Mouse (Mus musculus) cerebellum, postnatal 36 days (tissue): ENCODE results near the gene Crkl.

Source experiments
- DNase-seq, 2 experiments: peaks; one replicate each; pipeline ENCODE4 v3.0.0; 2021 to 2022; ENCODE audit warnings: mixed read lengths in 2 of 2

Gene Crkl

GRCm38 (mm10) chr16:17530640-17531288 is 79.0 kb downstream of the Crkl start, which contains the start of gene Thap7:
Gene Thap7 (minus strand): TSS chr16:17531136.
- DNase-seq: peak; percentile 93 to 97

DNA sequence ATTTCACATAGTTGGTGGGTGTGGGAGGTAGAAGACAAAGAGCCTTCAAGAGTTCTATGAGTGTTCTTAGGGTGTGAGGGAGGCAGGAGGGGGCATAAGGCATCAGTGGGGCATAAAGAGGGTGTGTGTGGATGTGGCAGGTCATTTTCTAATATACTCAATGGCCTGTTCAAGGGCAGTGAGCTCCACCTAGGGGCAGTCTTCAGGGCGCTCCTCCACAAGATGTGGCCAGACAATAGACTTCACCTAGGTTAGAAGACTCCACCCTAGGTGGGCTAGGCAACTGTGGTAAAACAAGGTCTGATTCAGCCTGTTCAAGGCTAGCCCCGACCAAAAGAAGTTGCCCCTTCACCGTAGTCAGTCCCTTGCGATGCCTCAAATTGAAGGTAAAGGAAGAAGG is 80.5 kb downstream of the Crkl start:
- peak; percentile 38 to 40 for DNase-seq

GRCm38 (mm10) chr16:17532676-17533329 is 81.0 kb downstream of the Crkl start:
- no peak for DNase-seq

- peak; percentile 44 to 48 for DNase-seq
Measured at GRCm38 (mm10) chr16:17536584-17536983, 84.8 kb downstream of the Crkl start.
